Mouse (Mus musculus) spleen, adult 2 months (tissue): Measurements from ENCODE around the gene Hes5. TPM values are rescaled to one million over a fixed set of nuclear protein-coding genes. Genes with fewer than 3 reads are reported as not detected.

ENCODE experiments used
- DNase-seq, 2 experiments: peaks; one replicate each; pipeline versions ENCODE4 v3.0.0 to v3.0.0-alpha.2; 2012 to 2021; ENCODE audit warnings: low spot score in 2 of 2, low read depth in 1 of 2
- H3K27ac ChIP-seq: fragments of 200-500 bp; 2 replicates; pipeline ENCODE4 v1.5.1; 2012; ENCODE audit warnings: low read length, inconsistent platforms; ENCODE audit not compliant: insufficient read depth
- H3K27me3 ChIP-seq: fragments of 200-500 bp; 2 replicates; pipeline ENCODE4 v1.6.1; 2012; ENCODE audit warnings: mild to moderate bottlenecking, moderate library complexity, low read length, inconsistent platforms; ENCODE audit not compliant: control insufficient read depth, insufficient read depth
- H3K36me3 ChIP-seq: fragments of 200-500 bp; 2 replicates; pipeline ENCODE4 v1.6.1; 2012; ENCODE audit warnings: mild to moderate bottlenecking, low read length, inconsistent platforms; ENCODE audit not compliant: control insufficient read depth, insufficient read depth
- H3K4me1 ChIP-seq: fragments of 200-500 bp; 2 replicates; pipeline ENCODE4 v1.6.1; 2011; ENCODE audit warnings: inconsistent platforms; ENCODE audit not compliant: control insufficient read depth, insufficient read depth, insufficient read length
- H3K4me3 ChIP-seq: fragments of 200-500 bp; 2 replicates; pipeline ENCODE4 v1.5.1; 2011; ENCODE audit warnings: mild to moderate bottlenecking, inconsistent platforms; ENCODE audit not compliant: insufficient read depth, insufficient read length; ENCODE audit errors: extremely low read depth
- CTCF ChIP-seq: fragments of 200-500 bp; IDR thresholded peaks from 2 replicates; pipeline ENCODE4 v1.5.1; 2011; ENCODE audit warnings: mild to moderate bottlenecking, inconsistent platforms; ENCODE audit not compliant: insufficient read depth, insufficient read length, insufficient replicate concordance; ENCODE audit errors: extremely low read depth
- POLR2A ChIP-seq: fragments of 200-500 bp; IDR thresholded peaks from 2 replicates; pipeline ENCODE4 v1.6.1; 2011; ENCODE audit warnings: low read depth, low read length, inconsistent platforms
- WGBS: fragments of 180-500 bp; shearing (Covaris S2); methylation state at CpG from one replicate; pipeline ENCODE4 v1.1.7; 2018; 5-methylcytosine and 5-hydroxymethylcytosine counted together
- polyA plus RNA-seq: library from polyadenylated mRNA; depleted of rRNA; stranded (reverse); fragments of >200 nt; gene quantifications from 2 replicates; pipeline ENCODE4 v1.2.3, GENCODE M21; 2012

The Hes5 gene
- polyA plus RNA-seq, 1 experiment, result 5.4 TPM

GRCm38 (mm10) chr4:154994876-154995275 lies 34.2 kb downstream of the Hes5 start:
- H3K4me3 ChIP-seq, result no peak overlapping the region
- TF ChIP-seq CTCF (no peak), POLR2A (no peak)
- no peaks in the 10 kb centered on the region for H3K4me1 ChIP-seq
- WGBS, result 68% methylated on average over 4 of the region's 4 CpGs
- no peaks in the 10 kb centered on the region for H3K27me3 ChIP-seq
- H3K27ac ChIP-seq, result no peak overlapping the region
- H3K36me3 ChIP-seq, result no peaks in the 10 kb centered on the region
- DNase-seq, result no peak

- Histone ChIP-seq H3K4me1 (no peaks in the 10 kb centered on the region), H3K36me3 (no peaks in the 10 kb centered on the region), H3K27me3 (no peaks in the 10 kb centered on the region), H3K27ac (no peak overlapping the region), H3K4me3 (no peak overlapping the region)
- DNase-seq, result no peak
- WGBS, result 66% methylated on average over 8 of the region's 8 CpGs
- no peak for TF ChIP-seq CTCF
- TF ChIP-seq POLR2A, result no peak
Measured at GRCm38 (mm10) chr4:154996572-154997154, 35.9 kb downstream of the Hes5 start.

DNA sequence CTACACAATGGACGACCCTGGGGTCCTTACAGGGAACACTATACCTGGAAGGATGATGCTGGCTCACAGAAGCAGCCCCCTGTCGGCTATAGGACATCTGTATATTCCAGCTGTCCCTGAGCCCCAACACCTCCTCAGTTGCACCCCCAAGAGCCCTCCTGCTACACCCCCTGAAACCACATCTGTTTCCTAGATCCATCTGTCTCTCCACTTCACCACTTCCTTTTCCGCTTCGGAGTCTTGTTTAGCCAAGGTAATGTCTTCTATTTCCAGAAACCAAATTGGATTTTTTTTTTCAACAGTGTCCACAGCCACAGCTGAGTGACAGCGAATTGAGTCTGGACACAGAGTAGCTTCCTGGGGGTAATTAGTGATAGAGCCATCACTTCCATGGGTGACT lies 38.7 kb downstream of the Hes5 start:
- no peaks in the 10 kb centered on the region for H3K27me3 ChIP-seq
- no peak overlapping the region for H3K4me3 ChIP-seq
- TF ChIP-seq POLR2A (no peak), CTCF (no peak)
- DNase-seq, result no peak
- H3K36me3 ChIP-seq, result no peaks in the 10 kb centered on the region
- 26% methylated on average over 5 of the region's 5 CpGs for WGBS
- no peaks in the 10 kb centered on the region for H3K4me1 ChIP-seq
- no peak overlapping the region for H3K27ac ChIP-seq

- no peak for DNase-seq
- no peaks in the 10 kb centered on the region for H3K36me3 ChIP-seq
- WGBS, result 81% methylated on average over 3 of the region's 3 CpGs
Measured at GRCm38 (mm10) chr4:155005278-155005677, 44.6 kb downstream of the Hes5 start.

GRCm38 (mm10) chr4:155006296-155006695 lies 45.6 kb downstream of the Hes5 start:
- Histone ChIP-seq H3K27ac (no peak overlapping the region), H3K4me1 (no peaks in the 10 kb centered on the region), H3K27me3 (no peaks in the 10 kb centered on the region), H3K4me3 (no peak overlapping the region), H3K36me3 (no peaks in the 10 kb centered on the region)
- no peak for TF ChIP-seq POLR2A
- no peak for TF ChIP-seq CTCF
- DNase-seq, result no peak
- WGBS, result 73% methylated on average over 10 of the region's 10 CpGs

More at GRCm38 (mm10) chr4:155005278-155005677, 44.6 kb downstream of the Hes5 start:
- Histone ChIP-seq H3K4me1 (no peaks in the 10 kb centered on the region), H3K27me3 (no peaks in the 10 kb centered on the region), H3K27ac (no peak overlapping the region), H3K4me3 (no peak overlapping the region)
- TF ChIP-seq CTCF (no peak), POLR2A (no peak)

- no peak overlapping the region for H3K4me3 ChIP-seq
- 80% methylated on average over 3 of the region's 3 CpGs for WGBS
- H3K27me3 ChIP-seq, result no peaks in the 10 kb centered on the region
- no peaks in the 10 kb centered on the region for H3K4me1 ChIP-seq
- no peaks in the 10 kb centered on the region for H3K36me3 ChIP-seq
- no peak overlapping the region for H3K27ac ChIP-seq
- TF ChIP-seq CTCF, result no peak
- TF ChIP-seq POLR2A, result no peak
- no peak for DNase-seq
Measured at GRCm38 (mm10) chr4:155007641-155008040, 46.9 kb downstream of the Hes5 start.

DNA sequence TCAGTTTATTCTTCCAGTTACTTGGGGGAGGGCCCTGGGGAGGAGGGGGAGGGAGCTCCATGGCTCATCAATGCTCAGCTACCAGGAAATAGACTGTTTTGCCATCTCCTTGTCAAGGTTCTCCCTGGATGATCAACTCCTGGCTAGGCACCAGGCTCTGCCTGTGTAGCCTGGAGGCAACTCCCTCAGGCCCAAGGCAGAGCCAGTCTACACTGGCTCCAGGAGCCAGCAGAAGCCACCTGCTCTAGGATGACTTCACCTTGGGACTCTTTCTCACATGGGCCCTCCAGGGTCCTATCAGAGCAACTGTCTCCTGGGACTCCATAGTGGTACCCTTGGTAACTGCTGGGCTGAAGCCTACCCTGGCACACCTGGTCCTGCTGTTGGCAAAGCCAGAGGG lies 47.4 kb downstream of the Hes5 start:
- Histone ChIP-seq H3K4me1 (no peaks in the 10 kb centered on the region), H3K4me3 (no peak overlapping the region), H3K27me3 (no peaks in the 10 kb centered on the region), H3K27ac (no peak overlapping the region), H3K36me3 (no peaks in the 10 kb centered on the region)
- TF ChIP-seq POLR2A (no peak), CTCF (no peak)
- DNase-seq, result no peak

GRCm38 (mm10) chr4:155009216-155009615 lies 48.5 kb downstream of the Hes5 start:
- Histone ChIP-seq H3K36me3 (no peaks in the 10 kb centered on the region), H3K27ac (no peak overlapping the region), H3K4me3 (no peak overlapping the region), H3K27me3 (no peaks in the 10 kb centered on the region), H3K4me1 (no peaks in the 10 kb centered on the region)
- WGBS, result 87% methylated on average over 3 of the region's 3 CpGs
- no peak for DNase-seq
- TF ChIP-seq POLR2A, result no peak
- no peak for TF ChIP-seq CTCF
